Mouse (Mus musculus) layer of hippocampus, postnatal 14 days (tissue): ENCODE results near the gene Efl1. TPM values are rescaled to one million over a fixed set of nuclear protein-coding genes. Genes with fewer than 3 reads are reported as not detected.

Experiments used
- DNase-seq, 2 experiments: peaks; one replicate each; pipeline ENCODE4 v3.0.0; 2021 to 2022; ENCODE audit warnings: low spot score in 2 of 2, mixed read lengths in 1 of 2
- total RNA-seq, 2 experiments: library from RNA; stranded (reverse); gene quantifications; 2 replicates each; pipeline ENCODE4 v1.2.3; 2021

The Efl1 gene
- total RNA-seq, 2 experiments from 2014 or later: 17.0 to 19.7 TPM

DNA sequence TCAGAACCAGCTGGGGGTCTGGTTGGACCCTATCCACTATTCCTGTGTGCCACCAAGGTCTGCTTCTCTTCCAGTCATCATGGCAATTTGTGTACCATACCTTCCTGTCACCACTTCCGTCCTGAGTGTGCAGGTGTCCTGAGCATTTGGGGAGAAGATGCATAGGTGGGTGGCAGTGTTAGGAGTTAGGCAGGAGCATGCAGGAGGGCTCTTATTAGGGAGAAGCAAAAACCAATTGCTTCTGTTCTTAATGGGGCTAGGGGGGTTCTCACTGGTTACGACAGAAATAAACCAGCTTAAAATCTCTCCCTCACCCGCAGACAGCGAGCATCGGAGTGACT lies 162.4 kb downstream of the Efl1 start:
- DNase-seq: no peak

DNA sequence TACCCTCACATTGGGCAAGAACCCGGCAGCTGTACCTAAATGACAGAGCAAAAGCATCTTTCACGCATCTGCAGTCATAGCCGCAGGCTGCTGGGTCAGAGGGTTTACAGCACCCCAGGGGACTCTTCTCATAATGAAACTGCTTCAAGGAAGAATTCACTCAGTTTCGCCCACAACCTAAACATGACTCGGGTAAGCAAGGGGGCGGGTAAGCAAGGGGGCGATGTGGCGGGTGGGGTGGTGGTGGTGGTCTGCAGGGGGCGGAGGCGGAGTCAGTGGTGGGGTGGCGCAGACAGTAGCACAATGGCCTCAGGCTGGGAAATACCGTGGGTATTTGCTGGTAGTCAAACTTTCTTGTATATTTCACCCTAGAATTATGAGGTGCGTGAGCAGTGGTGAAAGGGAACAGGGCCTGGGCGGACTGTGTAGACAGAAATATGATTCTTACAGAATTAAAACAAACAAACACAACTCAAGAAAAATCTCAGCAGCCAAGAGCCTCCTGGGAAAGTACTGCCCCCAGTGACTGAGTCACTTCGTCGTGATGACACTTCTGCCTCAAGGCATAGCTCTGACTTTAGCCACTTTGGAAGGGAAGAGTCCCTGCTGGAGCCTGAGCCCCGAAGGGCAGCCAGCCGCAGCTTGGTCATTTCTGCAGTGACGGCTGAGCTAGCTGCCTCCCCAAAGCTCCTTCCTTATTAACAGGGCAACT lies 162.9 kb downstream of the Efl1 start:
- DNase-seq: no peak

- DNase-seq: no peak
Observed at GRCm38 (mm10) chr7:82812186-82813155, 164.1 kb downstream of the Efl1 start.

GRCm38 (mm10) chr7:82819541-82819940 lies 171.1 kb downstream of the Efl1 start:
- no peak for DNase-seq

- no peak for DNase-seq
Observed at GRCm38 (mm10) chr7:82820661-82821060, 172.2 kb downstream of the Efl1 start.

GRCm38 (mm10) chr7:82821501-82821900 lies 173.1 kb downstream of the Efl1 start:
- DNase-seq: no peak

DNA sequence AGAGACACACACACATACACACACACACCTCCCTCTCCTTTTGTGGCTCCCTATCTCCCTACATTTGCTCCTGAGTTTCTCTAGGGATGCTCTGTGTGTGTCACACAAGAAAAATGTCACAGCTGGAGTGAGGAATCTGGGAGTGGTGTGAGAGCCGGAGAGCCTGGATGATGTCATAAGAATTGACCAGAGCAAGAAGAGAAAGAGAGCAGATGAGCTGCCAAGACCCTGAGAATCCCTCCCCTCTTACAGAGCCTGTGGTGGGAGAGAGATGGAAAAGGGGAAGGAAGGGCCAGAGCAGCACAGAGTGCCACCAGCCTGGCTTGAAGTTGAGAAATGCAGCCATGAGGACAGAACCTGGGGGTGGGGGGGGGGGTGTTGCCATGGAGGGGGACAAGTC lies 174.1 kb downstream of the Efl1 start:
- no peak for DNase-seq

Other genes starting within 250 kb of the Efl1 start
- 10 to 100 TPM in 1 of 2 experiments, 1 to 10 TPM in 1; 9.4 to 14.9 TPM for gene Saxo2, start 86 bp upstream of the Efl1 start, total RNA-seq
- 10 to 100 TPM; 29.8 to 30.1 TPM for gene Mex3b, start 218.7 kb downstream of the Efl1 start, total RNA-seq